Mouse (Mus musculus) right cerebral cortex, adult 2 months (tissue): Measurements from ENCODE around the gene Ptprg.

ENCODE experiments used
- DNase-seq, 2 experiments: peaks; one replicate each; pipeline ENCODE4 v3.0.0; 2021 to 2022; ENCODE audit warnings: low spot score in 2 of 2

Ptprg gene

DNA sequence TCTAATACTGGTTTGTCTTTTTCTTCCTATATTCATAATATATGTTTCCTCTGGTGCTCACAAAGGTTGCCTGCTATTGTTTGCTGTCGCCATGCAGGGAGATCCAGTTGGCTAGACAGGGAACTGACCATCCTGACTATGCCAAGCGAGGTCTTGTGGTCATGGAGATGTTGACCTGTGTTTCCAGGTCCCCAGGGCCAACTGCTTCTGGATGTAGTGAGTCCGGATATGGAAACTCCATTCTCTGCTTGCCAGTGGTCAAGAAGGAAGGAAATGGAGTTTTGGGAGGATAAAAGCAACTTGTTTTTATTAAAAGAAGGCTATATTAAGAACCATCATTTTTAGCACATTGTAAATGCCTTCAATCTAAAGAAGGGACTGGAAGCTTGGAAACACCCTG lies 327.8 kb downstream of the Ptprg start:
- no peak for DNase-seq

DNA sequence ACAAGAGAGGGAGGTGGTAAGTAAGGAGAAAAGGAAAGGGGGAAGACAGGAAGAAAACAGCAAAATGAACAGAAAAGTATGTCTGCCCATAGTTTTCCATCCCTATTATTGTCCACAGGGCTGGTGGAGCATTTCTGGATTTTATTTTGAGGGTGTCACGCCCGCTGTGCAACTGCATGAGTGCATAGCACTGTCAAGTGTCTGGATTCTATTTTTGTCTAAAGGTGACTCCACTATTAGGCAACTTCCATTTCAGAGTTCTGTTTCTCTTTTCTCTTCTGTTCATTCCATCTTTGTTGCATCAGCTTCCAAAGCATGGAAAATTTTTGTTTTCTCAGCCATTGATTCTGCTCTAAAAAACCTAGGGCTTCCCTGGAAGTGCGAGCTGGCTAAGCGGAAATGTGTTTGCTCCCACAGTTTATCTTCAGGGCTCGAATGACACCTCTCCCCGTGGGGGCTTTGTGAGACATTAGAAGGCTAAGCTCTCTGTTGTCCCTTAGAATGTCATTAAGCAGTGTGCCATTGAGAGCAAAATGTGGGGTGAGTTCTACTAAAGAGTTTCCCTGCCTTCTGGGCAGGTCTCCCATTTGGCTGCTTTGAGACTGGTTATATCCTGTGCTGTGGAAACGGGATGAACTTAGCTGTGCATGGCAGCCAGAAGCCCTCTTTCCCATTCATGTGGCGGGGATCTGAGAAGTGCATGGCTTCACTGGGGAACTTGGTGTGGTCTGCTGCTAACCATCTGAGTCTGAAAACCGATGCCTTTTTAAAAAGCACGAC lies 330.0 kb downstream of the Ptprg start:
- DNase-seq: peak in 1 of 2 experiments; percentile 43

GRCm38 (mm10) chr14:11883995-11884394 lies 330.7 kb downstream of the Ptprg start:
- DNase-seq: no peak

- DNase-seq: no peak
These were observed 333.1 kb downstream of the Ptprg start for GRCm38 (mm10) chr14:11886417-11886816.

- no peak for DNase-seq
These were observed 337.6 kb downstream of the Ptprg start for GRCm38 (mm10) chr14:11890890-11891289.

GRCm38 (mm10) chr14:11892621-11893020 lies 339.3 kb downstream of the Ptprg start:
- DNase-seq: no peak

- DNase-seq: peak; percentile 63 to 67
These were observed 342.2 kb downstream of the Ptprg start for GRCm38 (mm10) chr14:11895486-11895885.

- no peak for DNase-seq
These were observed 349.5 kb downstream of the Ptprg start for GRCm38 (mm10) chr14:11902794-11903193.

GRCm38 (mm10) chr14:11906130-11906675 lies 352.9 kb downstream of the Ptprg start:
- DNase-seq: no peak

DNA sequence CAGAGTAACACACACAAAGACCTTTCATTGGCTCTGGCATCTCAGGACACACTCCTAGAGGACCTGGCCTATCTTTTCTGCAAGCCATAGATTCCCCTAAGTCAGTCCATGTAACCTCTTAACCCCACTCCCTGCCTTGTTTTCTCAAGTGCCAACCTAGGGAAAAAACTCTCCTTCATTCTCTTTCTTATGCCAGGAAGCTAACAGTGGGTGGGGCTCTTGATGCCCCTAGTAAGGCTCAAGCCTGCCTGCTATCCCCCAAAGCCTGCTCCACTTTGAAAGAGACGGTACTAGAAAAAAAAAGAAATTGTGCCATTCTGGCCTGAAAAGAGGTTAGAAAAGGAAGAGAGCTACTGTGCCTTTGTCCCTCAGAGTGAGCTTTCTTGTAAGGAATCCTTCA lies 358.9 kb downstream of the Ptprg start:
- no peak for DNase-seq

DNA sequence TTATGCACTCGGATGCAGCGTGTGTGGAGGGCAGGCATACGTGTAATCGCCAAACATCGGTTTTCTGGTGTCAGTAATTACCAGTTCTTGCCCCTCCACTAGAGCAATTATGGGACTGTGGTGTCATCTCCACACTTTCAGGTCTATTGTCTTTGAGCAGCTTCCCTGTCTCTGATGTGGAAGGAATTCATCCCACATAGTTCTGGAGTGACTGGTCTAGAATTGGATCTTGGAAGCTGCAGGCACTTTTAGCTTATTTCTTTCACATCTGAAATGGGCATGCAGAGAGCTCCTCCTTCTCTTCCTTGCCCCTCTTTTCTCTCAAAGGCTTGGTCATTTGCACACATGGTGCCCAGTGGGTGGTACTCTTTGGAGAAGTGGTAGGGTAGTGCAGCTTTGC lies 363.9 kb downstream of the Ptprg start:
- DNase-seq: no peak

DNA sequence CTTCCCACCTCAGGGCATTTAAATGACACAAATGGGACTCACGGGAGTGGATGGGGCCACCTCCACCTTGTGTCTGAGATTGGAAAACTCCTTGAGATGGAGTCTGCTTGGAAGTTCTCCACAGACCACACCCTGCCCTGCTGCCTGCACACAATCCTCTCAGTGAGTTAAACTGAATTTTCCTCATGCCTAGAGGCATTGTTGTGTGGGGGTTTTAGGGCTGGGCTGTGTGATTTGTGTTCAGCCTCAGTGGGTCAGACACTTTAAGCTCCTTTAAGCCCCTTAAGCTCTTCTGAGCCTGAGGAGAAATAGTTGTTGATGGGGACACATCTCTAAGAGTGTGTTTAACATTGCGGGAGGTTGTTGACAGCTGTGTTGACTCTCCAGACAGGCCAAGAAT lies 375.2 kb downstream of the Ptprg start:
- no peak for DNase-seq

GRCm38 (mm10) chr14:11932517-11932916 lies 379.2 kb downstream of the Ptprg start:
- no peak for DNase-seq

DNA sequence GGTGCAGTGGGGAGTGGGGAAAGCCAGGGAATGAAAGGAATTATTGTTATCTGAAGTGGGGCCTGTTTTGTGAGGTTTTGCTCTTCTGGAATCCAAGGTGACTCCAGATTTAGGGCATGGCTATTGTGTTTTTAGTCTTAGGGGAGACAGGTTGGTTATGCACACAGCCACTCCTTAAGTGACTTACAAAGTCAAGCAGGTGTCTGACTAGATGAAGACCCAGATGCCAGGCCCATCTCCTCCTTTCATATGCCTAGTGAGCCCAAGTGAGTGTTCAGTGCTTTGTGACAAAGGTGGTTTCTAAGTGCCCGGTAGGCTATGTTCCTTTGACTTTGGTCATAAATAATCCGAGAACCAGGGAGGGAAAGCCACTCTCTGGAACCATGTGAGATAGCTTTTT lies 381.2 kb downstream of the Ptprg start:
- no peak for DNase-seq

GRCm38 (mm10) chr14:11935281-11935680 lies 381.9 kb downstream of the Ptprg start:
- no peak for DNase-seq

DNA sequence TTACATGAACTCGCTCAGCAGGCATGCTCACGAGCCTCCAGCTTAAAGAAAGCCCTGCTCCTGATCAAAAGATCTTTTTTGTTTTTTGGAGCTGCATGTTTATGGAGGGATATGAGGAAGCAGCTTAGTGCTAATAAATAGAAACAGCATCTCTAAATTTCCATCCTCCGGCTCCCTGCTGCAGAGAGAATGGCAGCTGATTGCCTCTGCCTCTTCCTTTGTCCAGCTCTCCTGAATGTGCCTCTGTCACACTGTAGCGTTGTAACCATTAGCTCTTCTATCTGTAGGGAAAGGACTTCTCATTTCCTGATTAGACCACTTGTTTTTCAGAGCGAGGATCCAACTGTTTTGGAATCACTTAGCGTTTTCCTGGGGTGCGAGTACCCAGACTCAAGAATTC lies 382.4 kb downstream of the Ptprg start:
- DNase-seq: no peak

DNA sequence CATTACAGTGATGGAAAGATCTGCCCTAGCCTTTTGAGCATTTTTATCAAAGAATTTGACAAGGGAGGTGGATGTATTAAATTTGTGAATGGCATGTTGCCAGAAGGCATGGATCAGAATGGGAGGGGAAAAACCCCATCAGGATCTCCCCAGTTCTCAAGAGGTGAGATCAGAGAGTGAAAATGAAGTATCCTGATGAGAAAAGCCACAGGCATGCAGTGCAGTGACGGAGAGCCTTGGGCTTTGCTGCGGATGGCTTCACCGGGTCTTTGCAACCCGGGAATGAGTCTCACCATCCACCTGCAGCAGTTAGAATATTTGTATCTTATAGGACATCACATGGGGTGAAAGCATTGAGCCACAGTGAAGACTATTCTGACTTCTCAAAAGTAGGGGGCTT lies 385.6 kb downstream of the Ptprg start:
- no peak for DNase-seq

DNA sequence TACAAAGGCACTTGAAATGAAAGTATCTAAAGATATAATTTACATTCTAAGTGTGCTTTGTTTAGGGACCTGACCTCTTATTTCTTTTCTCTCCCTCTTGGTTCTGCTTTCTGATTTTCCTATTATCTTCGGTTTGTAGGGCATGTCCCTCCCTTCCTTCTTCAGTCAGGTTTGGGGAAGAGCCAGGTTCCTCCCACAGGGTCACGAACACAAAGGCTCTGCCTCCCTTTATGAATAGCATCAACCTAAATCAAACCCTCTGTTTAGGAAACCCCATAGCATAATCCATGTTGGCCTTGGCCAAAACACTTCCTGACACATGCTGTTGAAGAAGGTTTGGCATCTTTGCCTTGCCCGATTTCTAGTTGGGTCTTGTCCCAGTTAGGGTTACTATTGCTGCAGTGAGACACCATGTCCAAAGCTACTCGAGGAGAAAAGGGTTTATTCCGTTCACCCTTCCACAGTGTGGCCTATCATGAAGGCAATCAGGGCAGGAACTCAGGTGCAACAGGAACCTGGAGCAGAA lies 388.7 kb downstream of the Ptprg start:
- DNase-seq: no peak

- DNase-seq: no peak
These were observed 397.0 kb downstream of the Ptprg start for GRCm38 (mm10) chr14:11950379-11950778.

DNA sequence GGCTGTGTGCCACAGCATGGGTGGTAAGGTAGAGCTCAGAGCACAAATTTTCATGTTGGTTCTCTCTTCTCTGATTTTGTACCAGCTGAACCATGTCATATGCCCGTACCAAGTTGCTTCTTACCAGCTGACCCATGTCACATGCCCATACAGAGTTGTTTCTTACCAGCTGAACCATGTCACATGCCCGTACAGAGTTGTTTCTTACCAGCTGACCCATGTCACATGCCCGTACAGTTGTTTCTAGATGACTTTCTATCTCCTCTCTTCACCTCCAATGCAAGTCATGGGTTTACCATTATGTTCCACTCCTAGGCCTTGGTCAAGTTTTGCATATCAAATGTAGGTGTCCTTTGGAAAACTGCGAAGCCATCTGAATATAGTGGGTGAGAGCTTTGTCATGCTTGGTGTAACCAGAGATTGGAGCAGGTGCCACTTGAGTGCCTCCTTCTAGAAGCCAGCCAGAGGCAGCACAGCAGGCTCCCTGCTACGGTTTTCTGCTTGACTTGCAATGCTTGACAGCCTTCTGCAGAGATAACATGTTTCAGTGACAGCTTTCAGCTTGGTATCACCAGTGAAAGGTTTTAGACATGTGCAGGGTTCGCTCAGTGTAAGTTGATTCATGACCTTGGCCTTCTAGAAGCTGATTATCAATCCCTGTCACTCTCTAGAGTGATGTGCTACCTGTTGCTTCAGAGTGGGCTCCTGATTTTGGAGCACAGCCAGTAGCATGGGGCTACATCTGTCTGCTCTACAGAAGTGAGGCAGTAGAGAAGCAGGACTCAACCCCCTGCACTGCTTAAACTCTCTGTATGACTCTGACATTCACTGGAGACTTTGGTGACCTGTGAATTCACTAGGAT lies 401.9 kb downstream of the Ptprg start:
- DNase-seq: no peak

GRCm38 (mm10) chr14:11960269-11961121 lies 407.2 kb downstream of the Ptprg start:
- peak; percentile 17 to 18 for DNase-seq
